Mouse (Mus musculus): ENCODE results near the gene Nvl. TPM values are rescaled to one million over a fixed set of nuclear protein-coding genes. Genes with fewer than 3 reads are reported as not detected.

The Nvl gene
- polyA plus RNA-seq, 1 experiment from 2014 or later: 38.1 TPM

DNA sequence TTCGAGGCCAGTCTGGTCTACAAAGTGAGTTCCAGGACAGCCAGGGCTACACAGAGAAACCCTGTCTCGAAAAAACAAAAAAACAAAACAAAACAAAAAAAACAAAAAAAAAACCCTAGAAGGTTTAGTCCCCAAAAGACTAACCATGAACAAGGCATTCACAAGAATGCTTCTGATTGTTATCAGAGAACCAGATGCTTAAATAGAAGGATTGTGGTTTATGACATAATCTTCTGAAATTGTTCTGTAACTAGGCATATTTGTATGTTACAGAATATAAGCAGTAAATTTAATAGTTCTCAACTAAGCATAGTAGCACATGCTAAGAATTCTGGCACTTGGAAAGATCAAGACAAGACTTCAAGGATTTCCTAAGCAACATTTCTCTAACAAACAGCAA, 19.9 kb downstream of the Nvl start:
- 88% methylated on average over 2 of the region's 2 CpGs for WGBS
- no peaks in the 10 kb centered on the region for H3K4me1 ChIP-seq (replicated peaks; ENCODE audit: control insufficient read depth, insufficient read depth, low read length)
- peaks cover 40% of the 10 kb centered on the region for H3K36me3 ChIP-seq (ENCODE audit: control insufficient read depth, insufficient read depth, low read length)
- no peaks in the 10 kb centered on the region for H3K9me3 ChIP-seq (ENCODE audit: control insufficient read depth, low read length)
- H3K9ac ChIP-seq (ENCODE audit: low read depth, low read length): no peak overlapping the region
- H3K27me3 ChIP-seq (replicated peaks; ENCODE audit: control insufficient read depth, insufficient read depth, low read length): no peaks in the 10 kb centered on the region
- no peak overlapping the region for H3K27ac ChIP-seq (ENCODE audit: low read depth, low read length)
- H3K4me3 ChIP-seq (ENCODE audit: low read depth, low read length): no peak overlapping the region
- no peak for DNase-seq (ENCODE audit: low spot score)
- H3K4me2 ChIP-seq: no peak overlapping the region
- ATAC-seq (replicated peaks; ENCODE audit: low FRiP score): no peak

DNA sequence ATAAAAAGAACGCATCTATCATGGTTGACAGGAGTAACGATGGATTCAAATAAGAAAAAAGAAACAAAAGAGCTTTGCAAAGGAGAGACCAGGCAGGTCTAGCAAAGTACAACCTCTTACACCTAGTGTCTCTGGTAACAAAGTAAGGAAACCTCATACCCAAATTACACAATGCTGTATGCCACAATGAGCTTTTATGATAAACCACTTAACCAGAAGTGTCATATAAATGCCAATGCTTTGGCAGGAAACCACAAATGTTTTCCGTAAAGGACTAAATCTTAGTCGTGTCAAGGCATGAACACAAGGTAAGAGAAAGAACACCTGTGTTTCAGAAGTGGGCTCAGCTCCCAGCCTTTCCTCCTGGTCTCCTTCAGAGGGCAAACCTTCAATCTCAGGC, 26.9 kb downstream of the Nvl start:
- Histone ChIP-seq H3K9me3 (ENCODE audit: control insufficient read depth, low read length) (no peaks in the 10 kb centered on the region), H3K27me3 (replicated peaks; ENCODE audit: control insufficient read depth, insufficient read depth, low read length) (no peaks in the 10 kb centered on the region), H3K36me3 (ENCODE audit: control insufficient read depth, insufficient read depth, low read length) (peaks cover 33% of the 10 kb centered on the region; the same call in 1 of the 2 replicates), H3K4me1 (replicated peaks; ENCODE audit: control insufficient read depth, insufficient read depth, low read length) (no peaks in the 10 kb centered on the region), H3K4me3 (ENCODE audit: low read depth, low read length) (no peak overlapping the region), H3K27ac (ENCODE audit: low read depth, low read length) (no peak overlapping the region), H3K9ac (ENCODE audit: low read depth, low read length) (no peak overlapping the region), H3K4me2 (no peak overlapping the region)
- DNase-seq (ENCODE audit: low spot score) (no peak), ATAC-seq (replicated peaks; ENCODE audit: low FRiP score) (no peak)
- 94% methylated on average over 4 of the region's 4 CpGs for WGBS

DNA sequence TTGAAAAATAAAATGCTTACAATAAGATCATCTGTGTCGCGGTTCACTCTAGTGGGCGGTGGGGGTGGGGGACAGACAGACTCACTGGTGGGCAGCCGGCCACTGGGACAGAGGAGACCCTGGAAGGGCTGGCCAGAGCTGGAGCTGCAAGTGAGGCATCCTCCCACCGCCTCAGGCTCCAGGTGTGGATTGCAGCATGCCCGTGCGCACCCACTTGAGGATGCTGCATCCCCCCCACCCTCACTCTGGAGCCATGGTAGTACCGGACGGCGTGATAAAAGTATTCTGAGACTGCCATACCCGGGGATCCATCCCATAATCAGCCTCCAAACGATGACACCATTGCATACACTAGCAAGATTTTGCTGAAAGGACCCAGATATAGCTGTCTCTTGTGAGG, 54.0 kb downstream of the Nvl start:
- Histone ChIP-seq H3K9me3 (ENCODE audit: control insufficient read depth, low read length) (no peaks in the 10 kb centered on the region), H3K36me3 (ENCODE audit: control insufficient read depth, insufficient read depth, low read length) (peaks cover 23% of the 10 kb centered on the region; the same call in 1 of the 2 replicates), H3K9ac (ENCODE audit: low read depth, low read length) (no peak overlapping the region), H3K27me3 (replicated peaks; ENCODE audit: control insufficient read depth, insufficient read depth, low read length) (no peaks in the 10 kb centered on the region), H3K4me1 (replicated peaks; ENCODE audit: control insufficient read depth, insufficient read depth, low read length) (no peaks in the 10 kb centered on the region), H3K4me2 (no peak overlapping the region), H3K27ac (ENCODE audit: low read depth, low read length) (no peak overlapping the region), H3K4me3 (ENCODE audit: low read depth, low read length) (no peak overlapping the region)
- ATAC-seq (replicated peaks; ENCODE audit: low FRiP score) (no peak), DNase-seq (ENCODE audit: low spot score) (no peak)
- WGBS: 77% methylated on average over 12 of the region's 12 CpGs

DNA sequence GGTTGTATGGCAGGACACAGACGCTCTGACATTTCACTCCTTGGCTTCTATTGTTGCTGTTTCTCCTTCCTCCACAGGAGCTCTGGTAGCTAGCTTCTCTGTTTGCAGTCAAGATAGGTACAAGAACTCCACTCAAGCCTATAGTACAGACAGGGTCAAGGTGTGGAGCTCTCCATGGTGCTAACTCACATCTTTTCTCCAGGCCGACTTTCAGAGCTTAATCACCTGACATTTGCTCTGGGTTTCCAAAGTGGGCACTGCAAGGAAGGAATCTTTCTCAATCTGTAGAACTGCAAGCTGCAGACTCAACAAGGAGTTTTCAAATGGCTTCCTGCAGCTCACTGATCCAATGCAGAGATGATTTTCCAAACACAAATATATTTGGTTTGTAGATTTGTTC, 60.0 kb downstream of the Nvl start:
- no peaks in the 10 kb centered on the region for H3K36me3 ChIP-seq (ENCODE audit: control insufficient read depth, insufficient read depth, low read length)
- whole genome bisulfite sequencing: 35% methylated on average over 2 of the region's 2 CpGs
- no peak overlapping the region for H3K4me2 ChIP-seq
- DNase-seq (ENCODE audit: low spot score) (no peak), ATAC-seq (replicated peaks; ENCODE audit: low FRiP score) (no peak)
- H3K27me3 ChIP-seq (replicated peaks; ENCODE audit: control insufficient read depth, insufficient read depth, low read length): no peaks in the 10 kb centered on the region
- H3K9me3 ChIP-seq (ENCODE audit: control insufficient read depth, low read length): no peaks in the 10 kb centered on the region
- no peak overlapping the region for H3K27ac ChIP-seq (ENCODE audit: low read depth, low read length)
- H3K9ac ChIP-seq (ENCODE audit: low read depth, low read length): no peak overlapping the region
- no peak overlapping the region for H3K4me3 ChIP-seq (ENCODE audit: low read depth, low read length)
- no peaks in the 10 kb centered on the region for H3K4me1 ChIP-seq (replicated peaks; ENCODE audit: control insufficient read depth, insufficient read depth, low read length)

DNA sequence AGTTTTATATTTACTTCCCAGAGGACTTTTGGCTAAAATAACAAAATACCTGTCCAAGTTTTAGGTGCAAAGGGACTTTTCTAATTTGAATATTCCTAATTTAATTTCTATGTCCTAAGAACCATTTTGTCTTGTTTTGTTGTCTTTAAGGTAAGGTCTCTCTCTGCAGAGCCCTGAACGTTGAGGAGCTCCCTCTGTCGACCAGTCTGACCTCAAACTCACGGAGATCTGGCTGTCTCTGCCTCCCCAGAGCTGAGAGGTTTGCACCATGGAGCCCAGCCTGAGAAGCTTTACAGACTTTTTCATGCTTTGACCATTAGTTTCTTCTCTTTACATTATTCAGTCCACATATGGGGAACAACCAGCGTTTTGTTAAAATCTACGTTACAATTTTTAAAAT, 70.9 kb downstream of the Nvl start:
- peaks cover 4% of the 10 kb centered on the region; the same call in 1 of the 2 replicates for H3K27me3 ChIP-seq (replicated peaks; ENCODE audit: control insufficient read depth, insufficient read depth, low read length)
- DNase-seq (ENCODE audit: low spot score) (no peak), ATAC-seq (replicated peaks; ENCODE audit: low FRiP score) (no peak)
- H3K9ac ChIP-seq (ENCODE audit: low read depth, low read length): no peak overlapping the region
- H3K4me1 ChIP-seq (replicated peaks; ENCODE audit: control insufficient read depth, insufficient read depth, low read length): 0 out of 2 replicates have a peak, but pooled peaks cover 2% of the 10 kb centered on the region
- H3K4me2 ChIP-seq: no peak overlapping the region
- no peak overlapping the region for H3K4me3 ChIP-seq (ENCODE audit: low read depth, low read length)
- no peak overlapping the region for H3K27ac ChIP-seq (ENCODE audit: low read depth, low read length)
- no peaks in the 10 kb centered on the region for H3K36me3 ChIP-seq (ENCODE audit: control insufficient read depth, insufficient read depth, low read length)
- WGBS: 28% methylated on average over 5 of the region's 5 CpGs
- H3K9me3 ChIP-seq (ENCODE audit: control insufficient read depth, low read length): no peaks in the 10 kb centered on the region

DNA sequence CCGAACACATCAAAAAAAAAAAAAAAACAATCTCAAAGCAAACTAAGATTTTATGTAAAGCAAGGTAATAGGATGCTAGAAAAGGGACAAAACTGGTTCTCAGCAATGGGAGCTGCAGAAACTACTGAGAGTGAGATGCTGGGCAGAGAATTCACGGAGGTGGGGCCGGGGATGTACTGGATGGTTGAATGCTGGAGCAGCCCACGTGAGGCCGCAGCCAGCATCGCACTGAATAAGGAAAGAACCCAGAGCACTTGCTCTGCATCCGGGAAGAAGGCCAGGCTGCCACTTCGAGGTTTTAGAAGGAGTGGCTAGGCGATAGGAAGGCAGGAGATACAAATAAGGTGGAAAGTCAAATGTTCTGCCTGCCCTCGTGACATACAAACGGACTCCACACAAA, 74.3 kb downstream of the Nvl start:
- ATAC-seq (replicated peaks; ENCODE audit: low FRiP score) (no peak), DNase-seq (ENCODE audit: low spot score) (no peak)
- WGBS: 62% methylated on average over 11 of the region's 11 CpGs
- Histone ChIP-seq H3K9me3 (ENCODE audit: control insufficient read depth, low read length) (no peaks in the 10 kb centered on the region), H3K36me3 (ENCODE audit: control insufficient read depth, insufficient read depth, low read length) (no peaks in the 10 kb centered on the region), H3K27me3 (replicated peaks; ENCODE audit: control insufficient read depth, insufficient read depth, low read length) (no peaks in the 10 kb centered on the region), H3K4me3 (ENCODE audit: low read depth, low read length) (no peak overlapping the region), H3K4me1 (replicated peaks; ENCODE audit: control insufficient read depth, insufficient read depth, low read length) (0 out of 2 replicates have a peak, but pooled peaks cover 2% of the 10 kb centered on the region), H3K4me2 (no peak overlapping the region), H3K9ac (ENCODE audit: low read depth, low read length) (no peak overlapping the region), H3K27ac (ENCODE audit: low read depth, low read length) (no peak overlapping the region)

DNA sequence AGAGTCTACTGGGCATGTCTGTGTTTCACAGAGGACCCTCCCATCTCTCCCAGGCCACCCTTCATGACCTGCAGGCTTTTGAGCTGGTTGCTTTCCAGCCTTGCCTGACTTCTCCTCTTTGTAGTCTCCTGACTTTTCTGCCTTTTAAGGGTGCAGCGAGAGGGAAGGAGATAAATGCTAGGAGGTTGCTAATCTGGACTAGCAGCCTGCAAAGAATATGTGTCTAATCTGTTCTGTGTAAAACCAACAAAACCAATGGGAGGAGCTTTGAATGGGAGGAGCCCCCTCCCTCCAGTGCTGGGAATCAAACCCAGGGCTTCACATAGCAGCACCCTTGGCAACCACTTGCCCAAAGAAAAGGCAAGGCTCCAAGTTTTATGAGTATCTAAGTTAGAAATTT, 75.7 kb downstream of the Nvl start:
- H3K27me3 ChIP-seq (replicated peaks; ENCODE audit: control insufficient read depth, insufficient read depth, low read length): no peaks in the 10 kb centered on the region
- ATAC-seq (replicated peaks; ENCODE audit: low FRiP score) (no peak), DNase-seq (ENCODE audit: low spot score) (no peak)
- H3K27ac ChIP-seq (ENCODE audit: low read depth, low read length): no peak overlapping the region
- no peak overlapping the region for H3K4me3 ChIP-seq (ENCODE audit: low read depth, low read length)
- no peaks in the 10 kb centered on the region for H3K9me3 ChIP-seq (ENCODE audit: control insufficient read depth, low read length)
- 0 out of 2 replicates have a peak, but pooled peaks cover 2% of the 10 kb centered on the region for H3K4me1 ChIP-seq (replicated peaks; ENCODE audit: control insufficient read depth, insufficient read depth, low read length)
- H3K4me2 ChIP-seq: no peak overlapping the region
- WGBS: 42% methylated on average over 1 of the region's 1 CpGs
- no peak overlapping the region for H3K9ac ChIP-seq (ENCODE audit: low read depth, low read length)
- H3K36me3 ChIP-seq (ENCODE audit: control insufficient read depth, insufficient read depth, low read length): no peaks in the 10 kb centered on the region

DNA sequence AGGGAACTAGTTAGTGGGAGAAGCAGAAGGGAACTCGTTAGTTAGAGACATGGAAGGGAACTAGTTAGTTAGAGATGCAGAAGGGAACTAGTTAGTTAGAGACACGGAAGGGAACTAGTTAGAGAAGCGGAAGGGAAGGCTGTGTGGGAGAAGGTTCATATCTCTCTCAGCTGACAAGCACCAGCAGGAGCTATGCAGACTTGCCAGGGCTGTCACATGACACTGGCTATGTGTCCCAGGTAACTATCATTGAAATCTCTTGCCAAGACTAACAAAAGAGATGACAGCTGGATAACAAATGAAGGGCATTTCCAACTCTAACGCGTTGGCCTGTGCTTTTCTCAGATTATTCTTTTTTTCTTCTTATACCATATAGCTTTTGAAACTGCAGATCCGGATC, 79.4 kb downstream of the Nvl start:
- Histone ChIP-seq H3K36me3 (ENCODE audit: control insufficient read depth, insufficient read depth, low read length) (no peaks in the 10 kb centered on the region), H3K4me1 (replicated peaks; ENCODE audit: control insufficient read depth, insufficient read depth, low read length) (0 out of 2 replicates have a peak, but pooled peaks cover 2% of the 10 kb centered on the region), H3K27ac (ENCODE audit: low read depth, low read length) (no peak overlapping the region), H3K27me3 (replicated peaks; ENCODE audit: control insufficient read depth, insufficient read depth, low read length) (no peaks in the 10 kb centered on the region), H3K9me3 (ENCODE audit: control insufficient read depth, low read length) (no peaks in the 10 kb centered on the region), H3K4me2 (no peak overlapping the region), H3K9ac (ENCODE audit: low read depth, low read length) (no peak overlapping the region), H3K4me3 (ENCODE audit: low read depth, low read length) (no peak overlapping the region)
- 80% methylated on average over 6 of the region's 6 CpGs for WGBS
- no peak for ATAC-seq (replicated peaks; ENCODE audit: low FRiP score)
- no peak for DNase-seq (ENCODE audit: low spot score)

DNA sequence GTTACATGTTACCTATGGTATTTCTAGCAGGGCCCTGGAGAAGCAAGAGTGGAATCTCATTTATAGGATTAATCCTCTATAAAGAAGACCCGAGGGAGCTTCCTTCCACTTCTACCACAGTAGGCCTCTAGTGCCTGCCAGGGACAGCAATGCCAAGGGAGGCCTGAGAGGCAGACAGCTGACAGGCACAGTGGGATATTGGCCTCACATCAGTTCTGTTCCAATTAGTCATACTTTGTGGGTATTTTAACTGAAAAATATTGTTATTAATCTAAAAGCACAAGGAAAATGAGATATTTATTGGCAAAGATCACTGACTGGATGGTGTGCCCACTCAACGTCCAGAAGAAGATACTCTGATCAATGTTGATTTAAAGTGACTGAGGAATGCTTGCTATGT, 80.0 kb downstream of the Nvl start:
- no peaks in the 10 kb centered on the region for H3K27me3 ChIP-seq (replicated peaks; ENCODE audit: control insufficient read depth, insufficient read depth, low read length)
- H3K9me3 ChIP-seq (ENCODE audit: control insufficient read depth, low read length): no peaks in the 10 kb centered on the region
- 0 out of 2 replicates have a peak, but pooled peaks cover 2% of the 10 kb centered on the region for H3K4me1 ChIP-seq (replicated peaks; ENCODE audit: control insufficient read depth, insufficient read depth, low read length)
- no peak overlapping the region for H3K9ac ChIP-seq (ENCODE audit: low read depth, low read length)
- H3K27ac ChIP-seq (ENCODE audit: low read depth, low read length): no peak overlapping the region
- 63% methylated on average over 2 of the region's 2 CpGs for WGBS
- ATAC-seq (replicated peaks; ENCODE audit: low FRiP score): no peak
- H3K36me3 ChIP-seq (ENCODE audit: control insufficient read depth, insufficient read depth, low read length): no peaks in the 10 kb centered on the region
- DNase-seq (ENCODE audit: low spot score): no peak
- H3K4me3 ChIP-seq (ENCODE audit: low read depth, low read length): no peak overlapping the region
- H3K4me2 ChIP-seq: no peak overlapping the region
